Mouse (Mus musculus) adrenal gland, adult 2 months (tissue): ENCODE measurements around the gene Igfbpl1. TPM values are rescaled to one million over a fixed set of nuclear protein-coding genes. Genes with fewer than 3 reads are reported as not detected.

Experiments used
- DNase-seq: peaks from one replicate; pipeline ENCODE4 v3.0.0; 2021
- long read RNA-seq: library from polyadenylated mRNA; stranded (forward); transcript quantifications from one replicate; pipeline ENCODE4 v2.0.0, GENCODE M21; 2021
- polyA plus RNA-seq: library from polyadenylated mRNA; depleted of rRNA; stranded (reverse); fragments of >200 nt; gene quantifications from 2 replicates; pipeline ENCODE4 v1.2.3, GENCODE M21; 2012; rRNA removed
- total RNA-seq, 2 experiments: library from RNA; stranded (reverse); gene quantifications; 2 replicates each; pipeline ENCODE4 v1.2.3; 2021

Gene Igfbpl1
- total RNA-seq (not detected), polyA plus RNA-seq (not detected in 2 replicates)
- long read RNA-seq: 0 reads

GRCm38 (mm10) chr4:45826275-45827040, at the start of gene Igfbpl1:
TSS of gene Igfbpl1 (minus strand) at chr4:45826923.
- DNase-seq: peak; percentile 14

GRCm38 (mm10) chr4:45872147-45872546, 45.4 kb upstream of the Igfbpl1 start:
- DNase-seq: no peak

GRCm38 (mm10) chr4:45869021-45869815, 42.5 kb upstream of the Igfbpl1 start:
- no peak for DNase-seq

GRCm38 (mm10) chr4:45867416-45867815, 40.7 kb upstream of the Igfbpl1 start:
- no peak for DNase-seq

- no peak for DNase-seq
Measured at GRCm38 (mm10) chr4:45861160-45861559, 34.4 kb upstream of the Igfbpl1 start.

GRCm38 (mm10) chr4:45855803-45856424, 29.2 kb upstream of the Igfbpl1 start:
- peak; percentile 82 for DNase-seq

GRCm38 (mm10) chr4:45853496-45854246, 26.9 kb upstream of the Igfbpl1 start:
- no peak for DNase-seq

- DNase-seq: peak; percentile 88
Measured at GRCm38 (mm10) chr4:45851640-45852051, 24.9 kb upstream of the Igfbpl1 start.

- no peak for DNase-seq
Measured at GRCm38 (mm10) chr4:45849419-45849818, 22.7 kb upstream of the Igfbpl1 start.

GRCm38 (mm10) chr4:45848825-45849156, 22.1 kb upstream of the Igfbpl1 start:
- no peak for DNase-seq

GRCm38 (mm10) chr4:45848109-45848824, 21.5 kb upstream of the Igfbpl1 start, which contains the start of gene Stra6l:
TSS of gene Stra6l (plus strand) at chr4:45848664.
- DNase-seq: no peak

GRCm38 (mm10) chr4:45846263-45846662, 19.5 kb upstream of the Igfbpl1 start:
- no peak for DNase-seq

GRCm38 (mm10) chr4:45844355-45844754, 17.6 kb upstream of the Igfbpl1 start:
- DNase-seq: no peak

GRCm38 (mm10) chr4:45833461-45833860, 6.7 kb upstream of the Igfbpl1 start:
- DNase-seq: no peak

- no peak for DNase-seq
Measured at GRCm38 (mm10) chr4:45831996-45832395, 5.3 kb upstream of the Igfbpl1 start.

GRCm38 (mm10) chr4:45829907-45830759, 3.4 kb upstream of the Igfbpl1 start:
- no peak for DNase-seq

- DNase-seq: no peak
Measured at GRCm38 (mm10) chr4:45824761-45825556, 1.8 kb downstream of the Igfbpl1 start.

GRCm38 (mm10) chr4:45824049-45824760, 2.5 kb downstream of the Igfbpl1 start:
- DNase-seq: no peak
